Mouse (Mus musculus) lung, embryonic 14.5 days (tissue): ENCODE results near the gene Deup1. TPM values are rescaled to one million over a fixed set of nuclear protein-coding genes. Genes with fewer than 3 reads are reported as not detected.

Experiments used
- ATAC-seq: fragments of 200-750 bp; cut with Nextera tagmentation; 2 replicates; pipeline ENCODE4 v1.8.0; 2017; ENCODE audit warnings: mild to moderate bottlenecking, moderate TSS enrichment, moderate library complexity; ENCODE audit not compliant: insufficient read depth
- DNase-seq: peaks from one replicate; pipeline ENCODE4 v3.0.0-alpha.2; 2015
- H3K27ac ChIP-seq: fragments of 300-500 bp; sonication (generic); 2 replicates; pipeline ENCODE4 v1.5.1; 2014; ENCODE audit warnings: low read depth, mild to moderate bottlenecking, moderate library complexity
- H3K27me3 ChIP-seq: fragments of 300-500 bp; sonication (generic); 2 replicates; pipeline ENCODE4 v1.6.1; 2014; ENCODE audit warnings: low read length, control low read depth; ENCODE audit not compliant: insufficient read depth
- H3K36me3 ChIP-seq: fragments of 300-500 bp; sonication (generic); 2 replicates; pipeline ENCODE4 v1.6.1; 2014; ENCODE audit warnings: control low read depth; ENCODE audit not compliant: insufficient read depth
- H3K4me1 ChIP-seq: fragments of 300-500 bp; sonication (generic); 2 replicates; pipeline ENCODE4 v1.6.1; 2014; ENCODE audit warnings: antibody characterized with exemption, control low read depth; ENCODE audit not compliant: insufficient read depth
- H3K4me2 ChIP-seq: fragments of 300-500 bp; sonication (generic); 2 replicates; pipeline ENCODE4 v1.6.1; 2014; ENCODE audit warnings: mild to moderate bottlenecking
- H3K4me3 ChIP-seq: fragments of 300-500 bp; sonication (generic); 2 replicates; pipeline ENCODE4 v1.5.1; 2014; ENCODE audit warnings: low read depth, low read length
- H3K9ac ChIP-seq: fragments of 300-500 bp; sonication (generic); 2 replicates; pipeline ENCODE4 v1.6.1; 2014
- H3K9me3 ChIP-seq: fragments of 300-500 bp; sonication (generic); 2 replicates; pipeline ENCODE4 v1.6.1; 2016; ENCODE audit warnings: low read depth, low read length, control low read depth
- CTCF ChIP-seq: IDR thresholded peaks from 2 replicates; pipeline ENCODE4 v1.5.1; 2016; ENCODE audit warnings: antibody characterized with exemption, low read depth
- WGBS: fragments of 180-500 bp; shearing (Covaris S2); extraction: QIAGEN DNeasy Blood & Tissue Kit; methylation state at CpG from one replicate; pipeline ENCODE4 v1.1.7; 2014; 5-methylcytosine and 5-hydroxymethylcytosine counted together
- polyA plus RNA-seq: library from polyadenylated mRNA; unstranded; fragments of >200 nt; fragmentation: Nextera tagmentation; extraction: Ambion mirVana; gene quantifications from 2 replicates; pipeline ENCODE4 v1.2.1, GENCODE M21; 2014

Deup1 gene
- polyA plus RNA-seq, 1 experiment from 2014 or later, result 1.1 TPM

GRCm38 (mm10) chr9:15541735-15542354 is 85.9 kb downstream of the Deup1 start:
- WGBS, result 39% methylated on average over 5 of the region's 5 CpGs
- no peak for TF ChIP-seq CTCF
- no peak overlapping the region for H3K27ac ChIP-seq

GRCm38 (mm10) chr9:15538979-15539533 is 88.7 kb downstream of the Deup1 start:
- H3K9ac ChIP-seq, result no peak overlapping the region
- DNase-seq, result no peak
- no peak overlapping the region for H3K27ac ChIP-seq
- H3K27me3 ChIP-seq, result no peaks in the 10 kb centered on the region
- H3K4me1 ChIP-seq, result 0 out of 2 replicates have a peak, but pooled peaks cover 3% of the 10 kb centered on the region
- H3K4me3 ChIP-seq, result no peak overlapping the region
- ATAC-seq, result no peak
- H3K4me2 ChIP-seq, result no peak overlapping the region
- H3K36me3 ChIP-seq, result no peaks in the 10 kb centered on the region
- no peaks in the 10 kb centered on the region for H3K9me3 ChIP-seq
- 83% methylated on average over 8 of the region's 8 CpGs for WGBS
- TF ChIP-seq CTCF, result no peak

More at GRCm38 (mm10) chr9:15541735-15542354, 85.9 kb downstream of the Deup1 start:
- H3K27me3 ChIP-seq, result no peaks in the 10 kb centered on the region
- H3K9ac ChIP-seq, result no peak overlapping the region
- no peak overlapping the region for H3K4me3 ChIP-seq
- H3K4me2 ChIP-seq, result no peak overlapping the region
- no peaks in the 10 kb centered on the region for H3K36me3 ChIP-seq
- no peaks in the 10 kb centered on the region for H3K4me1 ChIP-seq
- DNase-seq (no peak), ATAC-seq (no peak)
- H3K9me3 ChIP-seq, result no peaks in the 10 kb centered on the region

- H3K27me3 ChIP-seq, result no peaks in the 10 kb centered on the region
- TF ChIP-seq CTCF, result no peak
- no peaks in the 10 kb centered on the region for H3K9me3 ChIP-seq
- H3K4me3 ChIP-seq, result no peak overlapping the region
- no peak overlapping the region for H3K4me2 ChIP-seq
- H3K36me3 ChIP-seq, result no peaks in the 10 kb centered on the region
- DNase-seq (no peak), ATAC-seq (no peak)
- H3K9ac ChIP-seq, result no peak overlapping the region
- WGBS, result 92% methylated on average over 3 of the region's 3 CpGs
- H3K4me1 ChIP-seq, result 0 out of 2 replicates have a peak, but pooled peaks cover 3% of the 10 kb centered on the region
- H3K27ac ChIP-seq, result no peak overlapping the region
Measured at GRCm38 (mm10) chr9:15537455-15538048, 90.2 kb downstream of the Deup1 start.

GRCm38 (mm10) chr9:15536861-15537426 is 90.8 kb downstream of the Deup1 start:
- Histone ChIP-seq H3K27me3 (no peaks in the 10 kb centered on the region), H3K4me1 (0 out of 2 replicates have a peak, but pooled peaks cover 3% of the 10 kb centered on the region), H3K27ac (no peak overlapping the region), H3K9ac (no peak overlapping the region), H3K4me3 (no peak overlapping the region), H3K4me2 (no peak overlapping the region), H3K9me3 (no peaks in the 10 kb centered on the region), H3K36me3 (no peaks in the 10 kb centered on the region)
- WGBS, result 74% methylated on average over 5 of the region's 5 CpGs
- no peak for TF ChIP-seq CTCF
- peak; percentile 30; the same call in 1 of the 2 replicates for ATAC-seq
- DNase-seq, result no peak

GRCm38 (mm10) chr9:15535418-15535817 is 92.3 kb downstream of the Deup1 start:
- no peaks in the 10 kb centered on the region for H3K36me3 ChIP-seq
- 0 out of 2 replicates have a peak, but pooled peaks cover 6% of the 10 kb centered on the region for H3K4me1 ChIP-seq
- H3K4me2 ChIP-seq, result no peak overlapping the region
- no peaks in the 10 kb centered on the region for H3K27me3 ChIP-seq
- DNase-seq (no peak), ATAC-seq (no peak)
- no peak overlapping the region for H3K9ac ChIP-seq
- H3K27ac ChIP-seq, result no peak overlapping the region
- TF ChIP-seq CTCF, result no peak
- H3K4me3 ChIP-seq, result no peak overlapping the region
- WGBS, result 29% methylated on average over 5 of the region's 5 CpGs
- no peaks in the 10 kb centered on the region for H3K9me3 ChIP-seq

GRCm38 (mm10) chr9:15534110-15534509 is 93.6 kb downstream of the Deup1 start:
- ATAC-seq (no peak), DNase-seq (no peak)
- 86% methylated on average over 2 of the region's 2 CpGs for WGBS
- peaks cover 15% of the 10 kb centered on the region; the same call in 1 of the 2 replicates for H3K4me1 ChIP-seq
- no peak overlapping the region for H3K27ac ChIP-seq
- no peaks in the 10 kb centered on the region for H3K9me3 ChIP-seq
- no peaks in the 10 kb centered on the region for H3K36me3 ChIP-seq
- TF ChIP-seq CTCF, result no peak
- H3K4me2 ChIP-seq, result no peak overlapping the region
- no peaks in the 10 kb centered on the region for H3K27me3 ChIP-seq
- H3K9ac ChIP-seq, result no peak overlapping the region
- no peak overlapping the region for H3K4me3 ChIP-seq
